Mouse (Mus musculus) right cerebral cortex, postnatal 36 days (tissue): ENCODE results near the gene Ubxn11.
"Not testable (repeated sequence)": the region's sequence is repeated elsewhere in the genome, so short reads cannot be mapped to it uniquely, and the experiment has no call there.

Experiments used
- DNase-seq, 2 experiments: peaks; one replicate each; pipeline ENCODE4 v3.0.0; 2022; ENCODE audit warnings: low spot score in 2 of 2, mixed read lengths in 1 of 2

Gene Ubxn11

DNA sequence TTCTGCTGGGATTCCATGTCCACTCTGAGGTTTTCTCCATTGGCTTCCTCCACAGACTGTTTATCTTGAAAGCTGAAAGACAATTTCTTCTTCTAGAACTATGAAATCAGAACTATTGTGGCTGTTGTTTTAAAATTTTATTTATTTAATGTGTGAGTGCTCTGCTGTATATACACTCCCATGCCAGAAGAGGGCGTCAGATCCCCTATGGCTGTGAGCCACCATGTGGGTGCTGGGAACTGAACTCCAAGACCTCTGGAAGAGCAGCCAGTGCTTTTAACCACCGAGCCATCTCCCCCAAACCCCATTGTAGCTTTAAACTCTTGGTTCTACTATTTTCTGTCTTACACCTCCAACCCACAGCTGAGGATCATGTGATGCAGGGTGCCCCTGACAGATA lies 36.5 kb downstream of the Ubxn11 start:
- DNase-seq = no peak

DNA sequence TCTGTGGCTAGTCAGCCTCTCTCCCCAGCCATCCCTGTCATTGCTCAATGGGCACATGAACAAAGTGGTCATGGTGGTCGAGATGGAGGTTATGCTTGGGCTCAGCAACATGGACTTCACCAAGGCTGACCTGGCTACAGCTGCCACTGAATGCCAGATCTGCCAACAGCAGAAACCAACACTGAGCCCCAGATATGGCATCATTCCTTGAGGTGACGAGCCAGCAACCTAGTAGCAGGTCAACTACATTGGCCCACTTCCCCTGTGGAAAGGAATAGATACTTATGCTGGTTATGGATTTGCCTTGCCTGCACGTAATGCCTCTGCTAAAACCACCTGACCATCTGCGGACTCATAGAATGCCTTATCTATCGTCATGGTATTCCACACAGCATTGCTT lies 41.9 kb downstream of the Ubxn11 start:
- DNase-seq = not testable (repeated sequence)

DNA sequence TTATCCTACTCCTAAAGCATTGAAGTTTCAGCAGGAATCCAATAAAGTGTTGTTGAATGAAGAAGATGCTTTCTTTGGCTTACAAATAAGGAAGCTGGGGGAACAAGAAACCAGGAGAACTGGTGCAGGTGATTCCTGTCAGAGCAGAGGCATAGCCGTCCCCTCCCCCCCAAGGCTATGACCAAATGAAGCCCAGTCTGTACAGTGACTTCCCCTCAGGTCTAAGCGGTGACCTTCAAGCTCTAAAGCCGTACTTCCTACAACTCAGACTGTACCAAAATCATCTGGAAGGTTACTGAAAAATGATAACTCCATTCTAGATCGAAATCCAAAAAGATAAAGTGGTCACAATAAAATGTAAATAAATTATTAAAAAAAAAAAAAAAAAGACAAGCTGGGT lies 47.0 kb downstream of the Ubxn11 start:
- DNase-seq = no peak

DNA sequence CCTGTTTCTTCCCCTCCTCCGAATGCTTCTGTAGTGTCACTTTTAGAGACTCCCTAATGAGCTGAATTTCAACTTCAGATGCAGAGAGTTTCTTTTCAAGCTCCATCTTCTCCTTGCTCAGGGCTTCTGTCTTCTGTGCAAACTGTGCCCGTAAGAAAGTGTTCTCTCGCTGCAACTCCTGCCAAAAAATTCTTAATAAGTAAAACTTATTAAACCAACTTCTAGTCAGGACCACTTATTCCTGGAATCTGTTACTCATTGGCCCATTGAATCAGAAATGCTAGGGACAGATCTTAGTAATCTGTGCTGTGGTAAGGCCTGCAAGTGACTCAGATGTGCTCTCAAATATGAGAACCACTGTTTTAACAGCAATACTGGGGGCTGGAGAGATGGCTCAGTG lies 49.7 kb downstream of the Ubxn11 start:
- DNase-seq = no peak

DNA sequence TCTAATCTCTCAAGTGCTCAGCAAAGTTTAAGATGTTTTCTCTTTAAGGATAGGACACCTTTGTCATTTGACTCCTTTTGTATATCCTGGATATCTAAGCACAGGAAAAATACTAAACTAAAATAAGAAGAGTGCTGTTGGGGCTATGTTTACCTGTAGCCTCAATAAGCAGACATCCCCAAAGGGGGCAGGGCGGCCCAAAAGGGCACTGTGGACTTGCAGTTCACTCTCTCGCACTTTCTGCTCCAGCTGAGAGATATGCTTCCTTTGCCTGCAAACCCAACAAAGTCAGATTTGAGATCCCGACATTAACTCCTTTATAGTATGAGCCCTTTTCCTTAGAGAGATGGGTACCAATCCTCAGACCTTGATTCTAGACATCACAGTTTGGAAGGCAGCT lies 51.3 kb downstream of the Ubxn11 start:
- no peak for DNase-seq

DNA sequence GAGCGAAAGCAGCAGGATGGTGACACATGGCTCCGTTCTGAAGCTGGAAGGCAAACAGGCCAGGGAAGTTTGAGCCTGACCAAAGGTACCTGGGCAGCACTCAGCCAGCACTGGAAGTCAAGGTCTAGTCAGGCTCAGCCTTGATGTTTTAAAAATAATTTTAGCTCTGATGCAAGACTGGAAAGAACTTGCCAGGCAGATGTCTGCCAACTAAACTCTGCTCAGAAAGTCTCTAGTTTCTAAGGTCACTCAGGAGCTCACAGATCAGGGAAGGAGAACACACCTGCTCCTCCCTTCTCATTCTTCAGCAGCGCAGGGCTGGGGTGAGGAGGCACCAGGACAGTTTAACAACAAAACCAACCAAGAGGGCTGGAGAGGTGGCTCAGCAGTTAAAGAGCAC lies 52.0 kb downstream of the Ubxn11 start:
- DNase-seq = no peak

DNA sequence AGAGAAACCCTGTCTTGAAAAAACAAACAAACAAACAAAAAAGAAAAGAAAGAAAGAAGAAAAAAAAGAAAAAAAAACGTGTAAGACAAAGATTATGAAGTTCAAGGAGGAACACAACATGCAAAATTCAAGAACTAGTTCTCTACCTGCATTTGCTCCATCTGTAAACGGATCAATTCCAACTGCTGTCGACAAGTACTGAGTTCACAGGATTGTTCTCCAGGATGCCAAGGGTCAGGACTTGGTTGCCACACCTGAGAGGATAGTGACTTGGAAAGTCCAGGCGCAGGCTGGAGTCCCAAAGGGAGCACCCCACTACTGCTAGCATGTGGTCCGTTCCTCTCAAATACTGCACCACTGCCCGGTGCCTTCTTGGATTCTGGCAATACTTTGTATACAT lies 53.2 kb downstream of the Ubxn11 start:
- DNase-seq = no peak

DNA sequence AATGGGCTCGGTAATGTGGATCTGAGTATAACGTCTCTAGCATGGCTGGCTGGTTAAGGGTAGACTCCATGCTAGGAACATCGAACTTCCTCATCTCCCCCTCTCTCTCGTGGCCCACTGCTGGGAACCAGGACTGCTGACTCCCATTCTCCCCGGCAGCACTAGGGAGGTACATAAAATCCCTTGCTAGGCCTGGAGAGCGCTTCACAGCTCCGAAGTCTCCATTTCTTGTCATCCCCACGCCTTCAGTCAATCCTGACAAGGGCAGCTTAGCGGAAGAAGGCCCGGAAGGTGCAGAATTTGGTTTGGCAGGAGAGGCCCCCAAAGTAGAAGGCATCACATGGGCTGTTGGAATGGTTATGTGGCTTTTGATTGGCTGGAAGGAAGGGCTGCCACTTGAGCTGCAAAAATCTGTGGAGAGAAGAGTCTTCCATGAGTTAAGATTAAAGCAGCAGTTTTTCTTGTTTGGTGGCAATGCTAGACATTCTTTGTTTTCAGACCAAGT lies 53.6 kb downstream of the Ubxn11 start:
- no peak for DNase-seq

DNA sequence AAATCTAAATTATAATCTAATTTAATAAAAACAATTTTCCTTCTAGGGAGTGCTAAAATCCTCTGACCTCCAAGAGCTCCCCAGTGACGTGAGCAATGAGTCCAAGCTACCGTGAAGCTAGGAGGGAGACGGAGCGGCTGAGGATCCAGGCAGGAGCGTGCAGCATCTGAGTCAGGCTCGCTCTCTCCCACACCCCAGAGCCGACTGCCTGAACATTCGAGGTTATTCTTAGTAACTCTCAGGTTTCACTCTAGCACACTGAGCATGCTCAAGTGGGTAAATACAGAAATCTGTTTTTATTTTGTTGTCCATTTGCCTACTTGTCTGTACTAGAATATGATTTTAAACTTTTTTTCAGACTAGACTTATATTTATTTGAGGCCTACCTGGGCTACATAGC lies 54.4 kb downstream of the Ubxn11 start:
- peak; percentile 39 to 73 for DNase-seq

DNA sequence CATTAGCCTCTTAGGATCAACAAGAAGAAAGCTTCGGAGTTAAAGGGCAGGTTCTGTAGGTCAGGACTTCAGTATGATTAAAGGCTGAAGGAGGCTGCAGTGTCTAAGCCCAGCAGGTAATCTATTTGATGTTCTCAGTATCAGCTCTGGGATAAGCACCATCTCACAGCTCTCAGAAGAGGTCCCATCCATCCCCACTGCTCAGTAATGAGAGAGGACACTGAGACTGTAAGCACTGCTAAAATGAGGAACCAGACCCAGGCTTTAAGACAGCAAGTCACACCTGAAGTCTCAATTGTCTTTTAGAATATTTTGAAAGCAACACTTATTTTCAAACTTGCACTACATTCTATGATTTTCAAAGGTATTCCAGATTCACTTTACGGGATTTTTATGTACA lies 55.2 kb downstream of the Ubxn11 start:
- no peak for DNase-seq

DNA sequence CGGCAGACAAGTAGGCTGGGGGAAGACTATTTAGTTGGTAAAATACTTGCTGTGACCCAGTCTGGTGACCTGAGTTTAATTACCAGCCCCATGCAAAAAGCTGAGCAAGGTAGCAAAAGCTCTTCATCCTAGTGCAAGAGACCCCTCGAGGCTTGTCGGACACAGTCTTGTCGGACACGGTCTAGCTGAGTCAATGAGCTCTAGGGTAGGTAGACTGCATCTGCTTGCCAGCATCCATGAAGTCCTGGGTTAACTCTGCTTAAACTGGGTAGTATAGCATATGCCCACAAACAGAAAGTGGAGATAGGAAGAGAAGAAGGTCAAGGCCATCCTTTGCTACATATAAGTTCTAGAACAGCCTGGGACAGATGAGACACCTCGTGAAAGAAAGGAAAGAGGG lies 56.4 kb downstream of the Ubxn11 start:
- DNase-seq = no peak

DNA sequence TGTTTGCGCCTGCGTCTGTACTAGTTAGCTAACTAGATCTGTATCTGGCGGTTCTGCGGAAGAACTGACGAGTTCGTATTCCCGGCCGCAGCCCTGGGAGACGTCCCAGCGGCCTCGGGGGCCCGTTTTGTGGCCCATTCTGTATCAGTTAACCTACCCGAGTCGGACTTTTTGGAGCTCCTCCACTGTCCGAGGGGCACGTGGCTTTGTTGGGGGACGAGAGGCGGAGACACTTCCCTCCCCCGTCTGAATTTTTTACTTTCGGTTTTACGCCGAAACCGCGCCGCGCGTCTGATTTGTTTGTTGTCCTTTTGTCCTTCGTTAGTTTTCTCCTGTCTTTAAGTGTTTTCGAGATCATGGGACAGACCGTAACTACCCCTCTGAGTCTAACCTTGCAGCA lies 57.7 kb downstream of the Ubxn11 start:
- DNase-seq = not testable (repeated sequence)

DNA sequence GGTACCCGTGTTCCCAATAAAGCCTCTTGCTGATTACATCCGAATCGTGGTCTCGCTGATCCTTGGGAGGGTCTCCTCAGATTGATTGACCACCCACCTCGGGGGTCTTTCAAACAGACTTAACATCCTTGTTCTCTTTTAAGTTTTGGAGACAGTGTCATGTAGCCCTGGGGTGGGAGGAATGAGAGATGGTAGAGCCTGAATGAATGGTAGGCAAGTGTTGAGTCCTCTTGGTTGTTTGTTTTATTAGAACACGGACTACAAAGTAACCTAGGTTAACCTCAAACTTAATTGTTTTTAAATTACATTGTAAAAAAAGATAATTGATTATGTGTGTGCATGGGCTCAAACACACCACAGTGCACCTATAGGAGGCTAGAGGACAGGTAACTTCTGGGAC lies 62.2 kb downstream of the Ubxn11 start:
- DNase-seq = no peak

DNA sequence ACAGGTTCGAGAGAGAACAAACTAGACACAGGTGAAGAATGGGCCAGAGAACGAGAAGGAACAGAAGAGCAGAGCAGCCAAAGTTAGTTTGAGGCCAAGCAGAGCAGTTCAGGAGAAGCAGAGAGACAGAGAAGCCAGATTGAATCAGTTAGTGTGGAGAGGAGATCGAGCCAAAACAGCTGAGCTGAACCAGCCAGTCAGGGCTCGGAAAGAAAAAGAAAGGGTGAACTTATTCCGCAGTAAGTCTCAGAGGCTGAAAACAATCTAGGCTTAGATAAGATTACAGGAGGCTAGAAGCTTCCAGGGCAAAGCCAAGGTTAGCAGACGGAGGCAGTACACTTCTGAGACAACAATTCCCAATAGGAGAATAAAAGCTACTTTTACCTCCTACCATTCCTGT lies 62.7 kb downstream of the Ubxn11 start:
- DNase-seq = no peak

DNA sequence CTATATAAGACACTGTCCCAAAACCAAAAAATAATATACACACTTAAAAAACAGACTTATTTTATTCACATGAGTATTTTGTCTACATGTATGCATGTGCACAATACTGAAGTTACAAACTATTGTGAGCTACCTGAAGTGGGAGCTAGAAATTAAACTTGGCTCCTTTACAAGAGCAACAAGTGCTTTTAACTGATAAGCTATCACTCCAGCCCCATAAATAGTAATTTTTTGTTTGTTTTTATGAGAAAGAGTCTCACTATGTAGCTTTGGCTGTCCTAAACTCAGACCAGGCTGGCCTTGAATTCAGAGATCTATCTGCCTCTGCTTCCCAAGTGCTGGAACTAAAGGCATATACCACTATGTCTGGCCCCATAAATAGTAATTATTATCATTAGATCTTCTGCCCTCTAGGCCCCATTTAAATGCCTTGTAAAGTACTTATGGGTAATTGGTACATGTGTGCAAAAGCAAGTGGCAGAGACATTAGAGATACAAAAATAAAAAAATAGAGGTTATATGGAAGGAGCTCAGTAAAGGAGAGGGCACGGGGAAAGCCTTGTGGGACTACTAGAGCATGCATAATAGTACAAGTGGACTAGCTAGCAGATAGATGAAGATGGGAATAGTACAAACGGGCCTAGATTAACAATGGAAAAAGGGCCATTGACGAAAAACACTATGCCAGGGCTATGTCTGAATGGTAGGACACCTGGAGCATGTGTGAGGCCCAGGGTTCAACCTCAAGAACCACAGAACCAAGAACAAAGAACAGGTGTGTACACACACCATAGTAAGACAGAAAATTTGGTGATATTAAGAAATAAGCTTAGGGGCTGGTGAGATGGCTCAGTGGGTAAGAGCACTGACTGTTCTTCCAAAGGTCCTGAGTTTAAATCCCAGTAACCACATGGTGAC lies 63.4 kb downstream of the Ubxn11 start:
- DNase-seq = no peak

DNA sequence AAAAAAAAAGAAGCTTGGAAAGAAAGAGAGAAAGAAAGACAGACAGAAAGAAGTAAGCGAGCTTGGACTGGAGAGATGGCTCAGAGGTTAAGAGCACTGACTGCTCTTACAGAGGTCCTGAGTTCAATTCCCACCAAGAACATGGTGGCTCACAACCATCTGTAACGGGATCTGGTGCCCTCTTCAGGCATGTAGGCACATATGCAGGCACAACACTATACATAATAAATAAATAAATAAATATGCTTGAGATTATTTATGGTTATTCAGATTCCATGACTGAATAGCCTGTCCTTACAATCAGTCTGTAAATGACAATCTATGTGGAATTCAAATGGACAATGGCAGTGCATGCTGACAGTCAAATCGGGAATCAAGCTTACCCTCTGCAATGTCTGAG lies 64.5 kb downstream of the Ubxn11 start:
- no peak for DNase-seq

DNA sequence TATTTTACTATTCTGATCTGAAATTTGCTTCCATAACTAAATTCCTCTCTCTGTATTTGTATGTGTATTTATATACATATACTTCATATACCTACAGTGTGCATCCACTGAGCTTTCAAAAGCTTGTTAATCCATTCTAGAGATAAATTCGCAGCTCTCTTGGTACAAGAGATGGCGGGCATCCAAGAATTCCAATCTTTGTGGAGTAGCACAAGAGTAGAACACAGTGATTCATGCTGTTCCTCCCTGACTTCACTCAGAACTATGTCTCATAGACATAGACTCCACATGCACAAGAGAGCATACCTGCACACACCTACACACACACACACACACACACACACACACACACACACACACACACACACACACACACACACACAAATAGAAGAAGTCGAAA lies 70.0 kb downstream of the Ubxn11 start:
- DNase-seq = peak in 1 of 2 experiments; percentile 11
